Mouse (Mus musculus) heart, adult 2 months (tissue): ENCODE measurements around the gene Spock2.
"Not testable (repeated sequence)": the region's sequence is repeated elsewhere in the genome, so short reads cannot be mapped to it uniquely, and the experiment has no call there.

ENCODE experiments used
- EP300 ChIP-seq: fragments of 200-500 bp; IDR thresholded peaks from 2 replicates; pipeline ENCODE4 v1.6.1; 2011; ENCODE audit warnings: low read depth, low read length, control low read depth; ENCODE audit not compliant: insufficient read depth
- POLR2A ChIP-seq: fragments of 200-500 bp; IDR thresholded peaks from 2 replicates; pipeline ENCODE4 v1.6.1; 2011; ENCODE audit warnings: mild to moderate bottlenecking, low read depth, low read length, control low read depth; ENCODE audit not compliant: insufficient read depth

GRCm38 (mm10) chr10:60136010-60136409 lies 30.0 kb downstream of the Spock2 start:
- not testable (repeated sequence) for TF ChIP-seq EP300, POLR2A
